Mouse (Mus musculus) cerebellum, postnatal 4 days (tissue): ENCODE measurements at regions not wholly inside any gene's neighbourhood (a gene's known extent, or its start where the extent isn't known, plus 50 kb on each side); places are given as distances from the start of the nearest gene placed in this dataset.
A peak's percentile ranks its signal among the peaks of the same experiment; 100 is the strongest.

Source experiments
- DNase-seq, 2 experiments: peaks; one replicate each; pipeline ENCODE4 v3.0.0; 2022; ENCODE audit warnings: low spot score in 2 of 2, mixed read lengths in 1 of 2

GRCm38 (mm10) chr12:25393501-25393900 lies 296.6 kb upstream of the Id2 start:
- DNase-seq, result no peak

DNA sequence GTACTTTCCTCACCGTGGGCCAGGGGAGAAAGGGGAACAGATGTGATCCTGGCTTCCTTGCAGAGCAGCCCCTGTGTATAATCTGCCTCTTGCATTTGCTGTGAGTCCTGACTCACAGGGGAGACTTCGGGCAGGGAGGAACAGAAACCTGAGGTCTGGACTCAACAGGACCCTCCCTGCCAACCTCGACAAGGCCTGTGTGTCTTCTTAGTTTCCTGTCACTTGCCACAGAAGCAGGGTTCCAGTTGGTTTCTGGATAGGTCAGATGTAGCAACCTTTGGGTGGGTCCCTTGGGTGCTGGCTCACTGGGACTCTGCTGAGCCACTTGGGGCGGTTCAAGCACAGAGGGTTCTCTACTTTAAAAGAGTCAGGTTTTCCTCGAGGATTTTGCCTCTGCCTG lies 292.3 kb upstream of the Id2 start:
- no peak for DNase-seq

GRCm38 (mm10) chr12:25387791-25388280 lies 290.9 kb upstream of the Id2 start:
- no peak for DNase-seq

DNA sequence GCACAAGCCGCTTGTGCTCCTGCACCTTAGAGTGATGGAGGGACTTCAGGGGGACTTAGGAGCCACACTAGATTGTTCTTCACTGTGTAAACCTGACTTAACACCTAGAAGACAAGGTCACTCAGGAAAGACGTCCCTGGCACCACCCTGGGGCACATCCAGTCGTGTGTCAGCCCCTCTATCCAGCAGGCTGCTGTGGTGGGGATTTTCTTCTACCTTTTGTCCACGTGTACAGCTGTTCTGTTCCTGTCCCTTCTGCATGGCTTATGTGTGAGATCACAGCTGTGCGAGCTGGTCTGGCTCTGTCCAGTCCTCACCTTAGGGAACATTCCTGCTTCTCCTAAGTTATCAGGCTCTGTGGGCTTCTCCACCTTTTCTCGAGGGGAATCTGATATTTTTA lies 286.0 kb upstream of the Id2 start:
- DNase-seq, result no peak

GRCm38 (mm10) chr12:25382475-25382874 lies 285.5 kb upstream of the Id2 start:
- no peak for DNase-seq

DNA sequence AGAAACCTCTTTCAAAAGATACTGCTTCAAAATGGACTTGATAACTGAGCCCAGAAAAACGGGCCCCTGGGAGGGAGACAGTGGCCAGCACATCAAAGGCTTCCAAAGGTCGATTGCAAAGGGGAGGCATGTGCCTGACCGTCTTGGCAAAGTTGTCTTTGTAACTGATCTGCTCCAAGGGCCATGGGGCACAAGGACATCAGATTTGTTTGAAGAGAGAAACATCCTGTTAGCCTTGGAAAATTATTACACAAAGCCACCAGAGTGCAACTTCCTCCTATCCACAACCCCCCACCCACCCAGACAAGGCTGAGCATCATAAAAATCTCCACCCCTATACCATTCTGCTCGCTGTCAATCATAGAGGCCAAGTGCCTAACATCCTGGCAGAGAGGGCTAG lies 284.7 kb upstream of the Id2 start:
- DNase-seq, result no peak

DNA sequence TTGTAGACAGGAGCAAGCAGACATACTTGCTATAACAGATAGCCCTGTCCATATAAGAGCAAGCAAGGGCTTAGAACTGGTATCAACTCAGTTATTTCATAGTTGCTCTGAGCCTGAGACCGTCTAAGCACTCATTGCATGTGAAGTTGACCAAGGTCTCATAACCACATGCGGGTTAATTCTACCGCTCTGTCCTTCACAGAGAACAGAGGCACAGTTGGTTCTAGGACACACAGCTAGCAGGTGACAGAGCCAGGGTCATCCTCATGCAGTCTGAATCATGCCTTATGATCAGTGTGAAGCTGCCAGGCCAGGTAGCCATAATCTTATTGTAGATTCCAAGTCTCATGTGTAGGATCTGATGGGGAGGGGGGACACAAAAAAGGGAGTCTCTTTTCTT lies 283.1 kb upstream of the Id2 start:
- no peak for DNase-seq

- DNase-seq, result peak in 1 of 2 experiments; percentile 10
Measured at GRCm38 (mm10) chr12:25379016-25379415, 282.1 kb upstream of the Id2 start.

DNA sequence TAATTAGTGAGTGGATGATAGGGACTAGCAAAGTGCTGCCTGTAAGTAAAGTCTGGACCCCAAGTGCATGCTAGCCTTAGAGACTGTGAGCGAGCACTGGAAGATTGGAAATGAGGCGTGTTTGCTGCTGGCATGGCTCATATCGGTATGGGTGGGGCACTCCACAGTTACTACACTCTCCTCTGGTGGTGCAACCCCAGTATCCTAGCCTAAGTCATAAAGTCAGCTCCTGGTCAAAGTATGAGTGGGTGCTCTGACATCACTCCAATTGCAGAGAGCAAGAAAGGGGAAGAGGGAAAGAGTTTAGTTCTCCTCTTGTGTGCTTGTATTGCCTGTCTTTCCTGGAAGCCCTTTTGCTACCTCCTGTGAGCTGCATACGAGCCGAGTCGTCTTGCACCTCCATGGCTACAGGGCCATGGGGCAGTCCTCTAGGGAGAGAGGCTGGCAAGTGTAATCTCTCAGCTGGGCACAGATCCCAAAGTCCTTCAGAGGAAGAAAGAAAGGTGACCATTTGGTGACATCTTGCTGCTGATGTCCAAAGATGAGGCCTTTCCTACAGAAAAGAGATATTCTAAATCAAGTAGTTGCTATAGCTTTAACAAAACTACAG lies 281.2 kb upstream of the Id2 start:
- DNase-seq, result no peak

DNA sequence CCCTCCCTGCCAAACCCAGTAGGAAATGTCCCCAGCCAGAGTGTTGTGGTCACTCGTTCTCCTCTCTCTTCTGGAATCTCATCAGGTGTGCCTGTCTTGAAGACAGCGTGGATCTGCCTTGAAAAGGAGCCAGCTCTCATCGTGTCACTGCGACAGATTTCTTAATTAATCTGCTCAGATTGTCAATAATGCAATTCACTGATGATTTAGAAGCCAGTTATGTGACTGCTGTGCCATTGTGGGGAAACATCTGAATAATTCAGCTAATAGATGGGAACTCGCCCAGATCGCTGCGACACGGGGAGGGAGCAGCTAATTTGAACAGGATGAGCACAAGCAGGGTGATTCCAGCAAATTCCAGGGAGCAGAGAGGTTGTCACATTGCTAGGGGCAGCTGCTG lies 279.5 kb upstream of the Id2 start:
- DNase-seq, result no peak

DNA sequence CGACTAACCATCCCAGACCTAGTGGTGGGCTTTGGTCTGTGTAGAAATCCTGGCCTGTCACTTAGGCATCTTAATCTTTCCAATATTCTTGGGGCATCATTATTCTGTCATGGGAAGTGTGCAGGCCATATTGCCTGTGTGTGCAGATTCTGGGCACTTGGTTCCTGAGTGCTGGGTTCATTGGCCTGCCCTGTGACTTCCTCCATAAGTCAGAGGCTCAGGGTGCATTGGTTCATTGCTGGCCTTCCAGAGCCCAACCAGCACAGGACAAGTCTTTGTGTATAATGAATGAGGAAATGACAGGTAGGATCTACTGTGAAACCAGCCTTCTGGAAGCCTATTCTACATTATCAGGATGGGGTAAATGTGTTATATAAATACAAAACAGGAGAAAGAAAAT lies 270.6 kb upstream of the Id2 start:
- no peak for DNase-seq

GRCm38 (mm10) chr12:25365600-25366267 lies 268.8 kb upstream of the Id2 start:
- DNase-seq, result no peak

GRCm38 (mm10) chr12:25364966-25365568 lies 268.1 kb upstream of the Id2 start:
- DNase-seq, result no peak

GRCm38 (mm10) chr12:25363839-25364238 lies 266.9 kb upstream of the Id2 start:
- DNase-seq, result no peak

DNA sequence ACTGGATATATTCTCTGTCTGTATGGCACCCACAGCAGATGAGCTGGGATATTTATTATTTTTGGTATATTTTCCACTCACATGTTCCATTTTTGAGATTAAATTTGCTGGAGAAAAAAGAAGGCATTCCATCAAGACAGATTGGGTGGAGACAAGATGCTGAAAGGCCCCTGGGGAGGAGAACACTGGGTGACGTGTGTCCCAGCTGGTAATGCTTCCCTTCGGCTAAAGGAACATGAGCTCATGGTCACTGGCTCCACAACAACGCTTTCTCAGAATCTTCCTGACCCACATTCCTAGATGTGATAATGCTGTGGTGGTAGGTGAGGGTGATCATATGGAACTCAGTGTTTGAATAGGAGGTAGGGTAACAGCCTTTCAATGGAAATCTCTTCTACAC lies 266.4 kb upstream of the Id2 start:
- DNase-seq, result no peak

- no peak for DNase-seq
Measured at GRCm38 (mm10) chr12:25362771-25363170, 265.8 kb upstream of the Id2 start.

GRCm38 (mm10) chr12:25360726-25361125 lies 263.8 kb upstream of the Id2 start:
- no peak for DNase-seq

- DNase-seq, result no peak
Measured at GRCm38 (mm10) chr12:25359931-25360330, 263.0 kb upstream of the Id2 start.

DNA sequence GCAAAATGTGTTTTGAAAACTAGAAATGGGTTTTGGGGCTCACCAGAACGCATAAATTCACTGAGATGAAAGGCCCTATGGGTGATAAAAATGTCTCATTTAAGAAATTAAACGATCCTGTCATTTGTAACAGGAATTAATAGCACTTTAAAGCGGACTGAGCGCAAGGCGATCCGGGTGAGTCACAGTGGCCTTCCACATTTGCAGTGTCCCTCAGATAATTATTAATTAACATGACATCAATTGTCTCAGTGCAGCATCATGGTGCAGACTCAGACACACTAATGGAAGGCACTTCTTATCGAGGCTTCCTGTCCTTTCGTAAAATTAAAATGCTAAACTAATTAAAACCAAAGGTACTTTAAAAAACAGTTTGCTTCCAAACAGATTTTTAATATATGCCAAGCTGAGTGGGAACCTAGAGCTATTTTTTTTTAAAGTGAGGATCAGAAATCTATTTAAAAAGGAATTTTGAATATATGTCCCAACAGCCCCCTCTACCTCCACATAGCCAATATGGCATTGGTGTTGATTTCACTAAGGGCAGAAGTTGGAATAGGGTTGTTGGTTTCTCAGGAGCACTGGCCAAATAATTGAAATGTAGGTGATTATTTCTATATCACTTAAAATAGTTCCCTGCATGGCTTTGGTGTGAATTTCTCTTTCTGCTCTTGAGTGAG lies 262.0 kb upstream of the Id2 start:
- no peak for DNase-seq

DNA sequence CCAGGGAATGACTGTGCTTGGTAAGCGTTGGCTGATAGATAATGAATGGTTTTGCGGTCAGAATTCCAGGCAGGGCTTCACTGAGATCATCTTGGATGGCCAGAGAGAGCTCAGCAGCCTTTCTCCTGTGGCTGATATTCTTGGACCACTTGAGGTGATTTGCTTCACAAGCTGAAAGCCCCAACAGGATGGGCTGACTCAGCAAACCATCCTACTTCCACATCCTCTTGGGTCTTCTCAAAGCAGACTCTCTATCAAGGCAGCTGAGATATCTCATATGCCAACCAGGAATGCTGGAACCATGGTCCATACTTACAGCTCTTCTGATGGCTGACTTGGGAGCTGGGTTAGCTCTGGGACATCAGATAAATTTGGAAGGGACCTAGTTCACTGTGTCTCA lies 259.8 kb upstream of the Id2 start:
- no peak for DNase-seq

- no peak for DNase-seq
Measured at GRCm38 (mm10) chr12:25355217-25355616, 258.3 kb upstream of the Id2 start.

- DNase-seq, result no peak
Measured at GRCm38 (mm10) chr12:25353402-25353896, 256.5 kb upstream of the Id2 start.

GRCm38 (mm10) chr12:25352160-25352559 lies 255.2 kb upstream of the Id2 start:
- DNase-seq, result no peak
